Mouse (Mus musculus) bone marrow, adult 2 months (tissue): ENCODE data around the gene Tead2.

Experiments used
- CTCF ChIP-seq: fragments of 200-500 bp; IDR thresholded peaks from 2 replicates; pipeline ENCODE4 v1.5.1; 2011; ENCODE audit warnings: low read length, control low read depth; ENCODE audit not compliant: control insufficient read depth, insufficient read depth
- POLR2A ChIP-seq: fragments of 200-500 bp; IDR thresholded peaks from 2 replicates; pipeline ENCODE4 v1.6.1; 2011; ENCODE audit warnings: low read depth, mild to moderate bottlenecking, control low read depth, low read length, borderline replicate concordance; ENCODE audit not compliant: control insufficient read depth

DNA sequence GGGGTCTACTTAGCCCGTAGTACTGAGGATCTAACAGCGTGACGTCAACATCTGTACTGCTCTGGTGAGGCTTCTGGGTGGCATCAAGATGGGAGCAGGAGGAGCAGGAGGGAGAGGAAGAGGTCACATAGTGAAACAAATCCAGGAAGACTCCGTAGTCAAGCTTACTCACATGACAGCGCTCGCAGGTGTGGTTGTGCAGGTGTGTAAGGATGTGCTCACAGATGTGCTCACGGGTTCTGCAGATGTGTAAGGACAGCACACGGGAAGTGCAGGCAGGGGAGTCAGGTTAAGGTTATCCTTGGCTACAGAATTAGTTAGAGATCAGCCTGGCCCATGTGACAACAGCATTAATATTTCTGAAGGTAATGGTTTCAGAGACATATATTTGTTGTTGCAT is 38.3 kb downstream of the Tead2 start:
- TF ChIP-seq CTCF: no peak
- no peak for TF ChIP-seq POLR2A
